Mouse (Mus musculus): ENCODE results near the gene Impad1. TPM values are rescaled to one million over a fixed set of nuclear protein-coding genes. Genes with fewer than 3 reads are reported as not detected.

Gene Impad1
- polyA plus RNA-seq, 1 experiment from 2014 or later, result 24.5 TPM

GRCm38 (mm10) chr4:4771523-4772114 lies 21.5 kb downstream of the Impad1 start:
- Histone ChIP-seq H3K4me1 (ENCODE audit: insufficient read depth, low read depth, low read length) (no peaks in the 10 kb centered on the region), H3K4me2 (replicated peaks; ENCODE audit: low read depth, low read length) (no peak overlapping the region), H3K36me3 (ENCODE audit: insufficient read depth, low read length) (peaks cover 12% of the 10 kb centered on the region; the same call in 1 of the 2 replicates), H3K9me3 (ENCODE audit: low read length) (no peaks in the 10 kb centered on the region), H3K9ac (replicated peaks; ENCODE audit: low read depth) (no peak overlapping the region), H3K27me3 (replicated peaks; ENCODE audit: insufficient read depth, low read length) (no peaks in the 10 kb centered on the region), H3K4me3 (ENCODE audit: low read depth, low read length) (no peak overlapping the region), H3K27ac (ENCODE audit: low read length) (no peak overlapping the region)
- no peak for ATAC-seq
- TF ChIP-seq CTCF (IDR thresholded peaks at IDR 0.05) (peak; percentile 68), EP300 (IDR thresholded peaks at IDR 0.05) (no peak)
- peak; percentile 63 for DNase-seq (ENCODE audit: low spot score)
- 51% methylated on average over 2 of the region's 2 CpGs for WGBS

- TF ChIP-seq CTCF (IDR thresholded peaks at IDR 0.05) (no peak), EP300 (IDR thresholded peaks at IDR 0.05) (no peak)
- no peak overlapping the region for H3K27ac ChIP-seq (ENCODE audit: low read length)
- H3K9ac ChIP-seq (replicated peaks; ENCODE audit: low read depth), result no peak overlapping the region
- no peaks in the 10 kb centered on the region for H3K9me3 ChIP-seq (ENCODE audit: low read length)
- H3K4me3 ChIP-seq (ENCODE audit: low read depth, low read length), result no peak overlapping the region
- no peak for ATAC-seq
- no peaks in the 10 kb centered on the region for H3K4me1 ChIP-seq (ENCODE audit: insufficient read depth, low read depth, low read length)
- no peak overlapping the region for H3K4me2 ChIP-seq (replicated peaks; ENCODE audit: low read depth, low read length)
- DNase-seq (ENCODE audit: low spot score), result no peak
- WGBS, result 57% methylated on average over 5 of the region's 5 CpGs
- no peaks in the 10 kb centered on the region for H3K27me3 ChIP-seq (replicated peaks; ENCODE audit: insufficient read depth, low read length)
- 0 out of 2 replicates have a peak, but pooled peaks cover 7% of the 10 kb centered on the region for H3K36me3 ChIP-seq (ENCODE audit: insufficient read depth, low read length)
Measured at GRCm38 (mm10) chr4:4765806-4766205, 27.3 kb downstream of the Impad1 start.

GRCm38 (mm10) chr4:4758376-4758775 lies 34.8 kb downstream of the Impad1 start:
- TF ChIP-seq CTCF (IDR thresholded peaks at IDR 0.05) (peak; percentile 33), EP300 (IDR thresholded peaks at IDR 0.05) (no peak)
- ATAC-seq, result no peak
- H3K9me3 ChIP-seq (ENCODE audit: low read length), result no peaks in the 10 kb centered on the region

GRCm38 (mm10) chr4:4729427-4729826 lies 63.7 kb downstream of the Impad1 start:
- Histone ChIP-seq H3K4me1 (ENCODE audit: insufficient read depth, low read depth, low read length) (no peaks in the 10 kb centered on the region), H3K9ac (replicated peaks; ENCODE audit: low read depth) (no peak overlapping the region), H3K36me3 (ENCODE audit: insufficient read depth, low read length) (no peaks in the 10 kb centered on the region), H3K4me2 (replicated peaks; ENCODE audit: low read depth, low read length) (no peak overlapping the region), H3K27me3 (replicated peaks; ENCODE audit: insufficient read depth, low read length) (no peaks in the 10 kb centered on the region), H3K9me3 (ENCODE audit: low read length) (no peaks in the 10 kb centered on the region), H3K27ac (ENCODE audit: low read length) (no peak overlapping the region), H3K4me3 (ENCODE audit: low read depth, low read length) (no peak overlapping the region)
- DNase-seq (ENCODE audit: low spot score) (peak; percentile 31), ATAC-seq (no peak)
- 54% methylated on average over 3 of the region's 3 CpGs for WGBS
- TF ChIP-seq CTCF (IDR thresholded peaks at IDR 0.05) (peak; percentile 64), EP300 (IDR thresholded peaks at IDR 0.05) (no peak)

More at GRCm38 (mm10) chr4:4758376-4758775, 34.8 kb downstream of the Impad1 start:
- H3K4me2 ChIP-seq (replicated peaks; ENCODE audit: low read depth, low read length), result no peak overlapping the region
- 85% methylated on average over 4 of the region's 4 CpGs for WGBS
- no peak for DNase-seq (ENCODE audit: low spot score)
- H3K4me3 ChIP-seq (ENCODE audit: low read depth, low read length), result no peak overlapping the region
- no peak overlapping the region for H3K27ac ChIP-seq (ENCODE audit: low read length)
- H3K27me3 ChIP-seq (replicated peaks; ENCODE audit: insufficient read depth, low read length), result no peaks in the 10 kb centered on the region
- H3K4me1 ChIP-seq (ENCODE audit: insufficient read depth, low read depth, low read length), result no peaks in the 10 kb centered on the region
- no peaks in the 10 kb centered on the region for H3K36me3 ChIP-seq (ENCODE audit: insufficient read depth, low read length)
- no peak overlapping the region for H3K9ac ChIP-seq (replicated peaks; ENCODE audit: low read depth)

- TF ChIP-seq CTCF (IDR thresholded peaks at IDR 0.05) (no peak), EP300 (IDR thresholded peaks at IDR 0.05) (no peak)
- H3K4me2 ChIP-seq (replicated peaks; ENCODE audit: low read depth, low read length), result no peak overlapping the region
- H3K9me3 ChIP-seq (ENCODE audit: low read length), result no peaks in the 10 kb centered on the region
- H3K4me3 ChIP-seq (ENCODE audit: low read depth, low read length), result no peak overlapping the region
- ATAC-seq (no peak), DNase-seq (ENCODE audit: low spot score) (no peak)
- no peaks in the 10 kb centered on the region for H3K27me3 ChIP-seq (replicated peaks; ENCODE audit: insufficient read depth, low read length)
- H3K27ac ChIP-seq (ENCODE audit: low read length), result no peak overlapping the region
- no peak overlapping the region for H3K9ac ChIP-seq (replicated peaks; ENCODE audit: low read depth)
- no peaks in the 10 kb centered on the region for H3K4me1 ChIP-seq (ENCODE audit: insufficient read depth, low read depth, low read length)
- WGBS, result 77% methylated on average over 3 of the region's 3 CpGs
- no peaks in the 10 kb centered on the region for H3K36me3 ChIP-seq (ENCODE audit: insufficient read depth, low read length)
Measured at GRCm38 (mm10) chr4:4726241-4726776, 66.8 kb downstream of the Impad1 start.

- WGBS, result 58% methylated on average over 8 of the region's 8 CpGs
- TF ChIP-seq CTCF (IDR thresholded peaks at IDR 0.05), result no peak
- no peak for TF ChIP-seq EP300 (IDR thresholded peaks at IDR 0.05)
- no peaks in the 10 kb centered on the region for H3K4me1 ChIP-seq (ENCODE audit: insufficient read depth, low read depth, low read length)
- ATAC-seq (no peak), DNase-seq (ENCODE audit: low spot score) (no peak)
- H3K9me3 ChIP-seq (ENCODE audit: low read length), result no peaks in the 10 kb centered on the region
- H3K4me2 ChIP-seq (replicated peaks; ENCODE audit: low read depth, low read length), result no peak overlapping the region
- no peak overlapping the region for H3K27ac ChIP-seq (ENCODE audit: low read length)
- H3K4me3 ChIP-seq (ENCODE audit: low read depth, low read length), result no peak overlapping the region
- no peak overlapping the region for H3K9ac ChIP-seq (replicated peaks; ENCODE audit: low read depth)
- H3K27me3 ChIP-seq (replicated peaks; ENCODE audit: insufficient read depth, low read length), result no peaks in the 10 kb centered on the region
- no peaks in the 10 kb centered on the region for H3K36me3 ChIP-seq (ENCODE audit: insufficient read depth, low read length)
Measured at GRCm38 (mm10) chr4:4723821-4724220, 69.3 kb downstream of the Impad1 start.
